Mouse (Mus musculus) forebrain, embryonic 14.5 days (tissue): ENCODE measurements around the gene Hist1h4c. TPM values are rescaled to one million over a fixed set of nuclear protein-coding genes. Genes with fewer than 3 reads are reported as not detected.
A peak's percentile ranks its signal among the peaks of the same experiment; 100 is the strongest.
"Not testable (repeated sequence)": the region's sequence is repeated elsewhere in the genome, so short reads cannot be mapped to it uniquely, and the experiment has no call there.

Experiments
- ATAC-seq: fragments of 200-750 bp; cut with Nextera tagmentation; 2 replicates; pipeline ENCODE4 v1.8.0; 2017; ENCODE audit warnings: mild to moderate bottlenecking, moderate library complexity
- DNase-seq: peaks from one replicate; pipeline ENCODE4 v3.0.0-alpha.2; 2015; ENCODE audit warnings: low spot score
- H3K27ac ChIP-seq: fragments of 300-500 bp; sonication (generic); 2 replicates; pipeline ENCODE4 v1.5.1; 2014; ENCODE audit warnings: low read depth, mild to moderate bottlenecking, control low read depth, low read length, moderate library complexity
- H3K27me3 ChIP-seq: fragments of 300-500 bp; sonication (generic); replicated peaks from 2 replicates; pipeline ENCODE4 v1.6.1; 2014; ENCODE audit warnings: low read length, control low read depth, mixed read lengths; ENCODE audit not compliant: control insufficient read depth, insufficient read depth
- H3K36me3 ChIP-seq: fragments of 300-500 bp; sonication (generic); 2 replicates; pipeline ENCODE4 v1.6.1; 2014; ENCODE audit warnings: low read length, control low read depth; ENCODE audit not compliant: control insufficient read depth, insufficient read depth
- H3K4me1 ChIP-seq: fragments of 300-500 bp; sonication (generic); 2 replicates; pipeline ENCODE4 v1.6.1; 2014; ENCODE audit warnings: antibody characterized with exemption, low read length, control low read depth; ENCODE audit not compliant: control insufficient read depth, insufficient read depth
- H3K4me2 ChIP-seq: fragments of 300-500 bp; sonication (generic); 2 replicates; pipeline ENCODE4 v1.6.1; 2014; ENCODE audit warnings: mild to moderate bottlenecking, control low read depth, low read length
- H3K4me3 ChIP-seq: fragments of 300-500 bp; sonication (generic); 2 replicates; pipeline ENCODE4 v1.5.1; 2014; ENCODE audit warnings: low read depth, low read length, control low read depth
- H3K9ac ChIP-seq: fragments of 300-500 bp; sonication (generic); 2 replicates; pipeline ENCODE4 v1.6.1; 2014; ENCODE audit warnings: mild to moderate bottlenecking, low read length, control low read depth, moderate library complexity
- H3K9me3 ChIP-seq: fragments of 300-500 bp; sonication (generic); replicated peaks from 2 replicates; pipeline ENCODE4 v1.6.1; 2016; ENCODE audit warnings: low read length, control low read depth, mixed read lengths; ENCODE audit not compliant: control insufficient read depth
- WGBS: fragments of 180-500 bp; shearing (Covaris S2); extraction: QIAGEN DNeasy Blood & Tissue Kit; methylation state at CpG from one replicate; pipeline ENCODE4 v1.1.7; 2014; 5-methylcytosine and 5-hydroxymethylcytosine counted together
- polyA plus RNA-seq: library from polyadenylated mRNA; unstranded; fragments of >200 nt; fragmentation: Nextera tagmentation; extraction: Ambion mirVana; gene quantifications from 2 replicates; pipeline ENCODE4 v1.2.1, GENCODE M21; 2014

Gene Hist1h4c
- polyA plus RNA-seq, 1 experiment from 2014 or later = 6.5 TPM

- H3K27me3 ChIP-seq, H3K9me3 ChIP-seq, H3K27ac ChIP-seq, H3K9ac ChIP-seq, H3K4me3 ChIP-seq, DNase-seq, ATAC-seq, H3K36me3 ChIP-seq, H3K4me1 ChIP-seq, H3K4me2 ChIP-seq: not testable (repeated sequence)
- 83% methylated on average over 2 of the region's 2 CpGs for WGBS
Observed at GRCm38 (mm10) chr13:23702801-23703200, 4.5 kb upstream of the Hist1h4c start.

GRCm38 (mm10) chr13:23702220-23702619, 4.0 kb upstream of the Hist1h4c start:
- 0 out of 2 replicates have a peak, but pooled peaks cover 6% of the 10 kb centered on the region for H3K4me1 ChIP-seq
- no peak overlapping the region for H3K4me3 ChIP-seq
- ATAC-seq = no peak
- H3K9ac ChIP-seq = no peak overlapping the region
- H3K9me3 ChIP-seq = no peaks in the 10 kb centered on the region
- H3K4me2 ChIP-seq = no peak overlapping the region
- H3K27ac ChIP-seq = no peak overlapping the region
- H3K27me3 ChIP-seq = no peaks in the 10 kb centered on the region
- WGBS = 92% methylated on average over 4 of the region's 4 CpGs
- DNase-seq = no peak
- no peaks in the 10 kb centered on the region for H3K36me3 ChIP-seq

- Histone ChIP-seq H3K9ac (no peak overlapping the region), H3K4me3 (no peak overlapping the region), H3K36me3 (no peaks in the 10 kb centered on the region), H3K27me3 (no peaks in the 10 kb centered on the region), H3K4me2 (no peak overlapping the region), H3K27ac (no peak overlapping the region), H3K9me3 (no peaks in the 10 kb centered on the region), H3K4me1 (0 out of 2 replicates have a peak, but pooled peaks cover 6% of the 10 kb centered on the region)
- ATAC-seq (peak; percentile 32; the same call in 1 of the 2 replicates), DNase-seq (peak; percentile 85)
- WGBS = 35% methylated on average over 8 of the region's 8 CpGs
Observed at GRCm38 (mm10) chr13:23700786-23701520, 2.7 kb upstream of the Hist1h4c start.

- 62% methylated on average over 3 of the region's 3 CpGs for WGBS
Observed at GRCm38 (mm10) chr13:23699767-23700166, 1.5 kb upstream of the Hist1h4c start.

GRCm38 (mm10) chr13:23698996-23699395, 742 bp upstream of the Hist1h4c start:
- no peak overlapping the region for H3K4me3 ChIP-seq
- no peaks in the 10 kb centered on the region for H3K27me3 ChIP-seq
- ATAC-seq = no peak
- no peak for DNase-seq
- peak overlapping the region; percentile 79 for H3K4me2 ChIP-seq
- peak overlapping the region; percentile 90; the same call in 1 of the 2 replicates for H3K27ac ChIP-seq
- no peaks in the 10 kb centered on the region for H3K36me3 ChIP-seq
- no peak overlapping the region for H3K9ac ChIP-seq
- WGBS = 45% methylated on average over 6 of the region's 6 CpGs
- no peaks in the 10 kb centered on the region for H3K9me3 ChIP-seq
- H3K4me1 ChIP-seq = 0 out of 2 replicates have a peak, but pooled peaks cover 6% of the 10 kb centered on the region

More at GRCm38 (mm10) chr13:23699767-23700166, 1.5 kb upstream of the Hist1h4c start:
- DNase-seq (no peak), ATAC-seq (no peak)
- 0 out of 2 replicates have a peak, but pooled peaks cover 6% of the 10 kb centered on the region for H3K4me1 ChIP-seq
- no peak overlapping the region for H3K4me2 ChIP-seq
- H3K36me3 ChIP-seq = no peaks in the 10 kb centered on the region
- H3K9ac ChIP-seq = no peak overlapping the region
- no peaks in the 10 kb centered on the region for H3K9me3 ChIP-seq
- H3K4me3 ChIP-seq = no peak overlapping the region
- no peak overlapping the region for H3K27ac ChIP-seq
- no peaks in the 10 kb centered on the region for H3K27me3 ChIP-seq

- WGBS = under 1% methylated on average over 23 of the region's 32 CpGs
Observed at GRCm38 (mm10) chr13:23697491-23698299, 559 bp downstream of the Hist1h4c start.

GRCm38 (mm10) chr13:23696061-23696474, 2.2 kb downstream of the Hist1h4c start:
- Histone ChIP-seq H3K4me3 (no peak overlapping the region), H3K9me3 (no peaks in the 10 kb centered on the region), H3K9ac (no peak overlapping the region), H3K27ac (no peak overlapping the region), H3K27me3 (no peaks in the 10 kb centered on the region), H3K4me2 (no peak overlapping the region), H3K4me1 (0 out of 2 replicates have a peak, but pooled peaks cover 6% of the 10 kb centered on the region), H3K36me3 (no peaks in the 10 kb centered on the region)
- WGBS = 74% methylated on average over 15 of the region's 15 CpGs
- DNase-seq (no peak), ATAC-seq (no peak)

More at GRCm38 (mm10) chr13:23697491-23698299, 559 bp downstream of the Hist1h4c start:
- H3K27me3 ChIP-seq = no peaks in the 10 kb centered on the region
- 0 out of 2 replicates have a peak, but pooled peaks cover 6% of the 10 kb centered on the region for H3K4me1 ChIP-seq
- ATAC-seq = peak; percentile 79
- H3K4me3 ChIP-seq = peak overlapping the region; percentile 45
- peak; percentile 82 for DNase-seq
- no peaks in the 10 kb centered on the region for H3K9me3 ChIP-seq
- peak overlapping the region; percentile 90 for H3K27ac ChIP-seq
- peak overlapping the region; percentile 79 for H3K4me2 ChIP-seq
- H3K36me3 ChIP-seq = no peaks in the 10 kb centered on the region
- H3K9ac ChIP-seq = peak overlapping the region; percentile 68

- no peak within 1 kb of the TSS for H3K4me3 ChIP-seq
- no peak for ATAC-seq
- H3K9ac ChIP-seq = no peak within 1 kb of the TSS
- H3K9me3 ChIP-seq = no peaks in the 10 kb centered on the region
- H3K4me1 ChIP-seq = 0 out of 2 replicates have a peak, but pooled peaks cover 6% of the 10 kb centered on the region
- H3K27ac ChIP-seq = no peak within 1 kb of the TSS
- H3K27me3 ChIP-seq = no peaks in the 10 kb centered on the region
- WGBS = 64% methylated on average over 13 of the region's 13 CpGs
- no peak for DNase-seq
- no peak within 1 kb of the TSS for H3K4me2 ChIP-seq
- no peaks in the 10 kb centered on the region for H3K36me3 ChIP-seq
Observed at GRCm38 (mm10) chr13:23695514-23695913, 2.7 kb downstream of the Hist1h4c start, which contains the start of gene Hist1h1t. TSS of gene Hist1h1t (plus strand) at chr13:23695814.
